Mouse (Mus musculus) MEL (cell line): ENCODE results near the gene Spem2.
A peak's percentile ranks its signal among the peaks of the same experiment; 100 is the strongest.

Source experiments
- CHD1 ChIP-seq: IDR thresholded peaks from 2 replicates; pipeline ENCODE4 v1.6.1; 2012; ENCODE audit warnings: low read depth, mild to moderate bottlenecking, inconsistent platforms, low read length, improper control_type of control experiment
- CTCF ChIP-seq, 3 experiments: IDR thresholded peaks in 2 of 3; conservative IDR thresholded peaks in 1 of 3; 2 replicates each; pipeline ENCODE4 v1.5.1; 2011 to 2012; ENCODE audit warnings: low read length in 3 of 3, low read depth in 2 of 3, mild to moderate bottlenecking in 2 of 3, improper control_type of control experiment in 1 of 3, inconsistent platforms in 1 of 3, mixed read lengths in 1 of 3, moderate library complexity in 1 of 3; ENCODE audit not compliant: control insufficient read depth in 1 of 3, insufficient read depth in 1 of 3, poor library complexity in 1 of 3, severe bottlenecking in 1 of 3
- EP300 ChIP-seq, 2 experiments: IDR thresholded peaks; 2 replicates each; pipeline ENCODE4 v1.6.1; 2011; ENCODE audit warnings: improper control_type of control experiment in 2 of 2, low read length in 2 of 2, low read depth in 1 of 2, mild to moderate bottlenecking in 1 of 2
- GATA1 ChIP-seq: IDR thresholded peaks from 2 replicates; pipeline ENCODE4 v1.6.1; 2011; ENCODE audit warnings: low read depth, low read length, improper control_type of control experiment
- MAX ChIP-seq: IDR thresholded peaks from 2 replicates; pipeline ENCODE4 v1.6.1; 2011; ENCODE audit warnings: low read length, improper control_type of control experiment
- NRF1 ChIP-seq: IDR thresholded peaks from 2 replicates; pipeline ENCODE4 v1.6.1; 2014; ENCODE audit warnings: low read depth, mild to moderate bottlenecking, inconsistent platforms, low read length, improper control_type of control experiment, moderate library complexity; ENCODE audit not compliant: poor library complexity, insufficient read depth, severe bottlenecking
- POLR2A ChIP-seq, 2 experiments: IDR thresholded peaks; 2 replicates each; pipeline ENCODE4 v1.6.1; 2011 to 2012; ENCODE audit warnings: low read length in 2 of 2, mild to moderate bottlenecking in 2 of 2, control low read depth in 1 of 2, improper control_type of control experiment in 1 of 2, low read depth in 1 of 2, moderate library complexity in 1 of 2; ENCODE audit not compliant: control insufficient read depth in 1 of 2, insufficient read depth in 1 of 2, poor library complexity in 1 of 2
- POLR2AphosphoS5 ChIP-seq: IDR thresholded peaks from 2 replicates; pipeline ENCODE4 v1.6.1; 2012; ENCODE audit warnings: low read depth, borderline replicate concordance, mild to moderate bottlenecking, inconsistent platforms, low read length, moderate library complexity, mixed read lengths
- RCOR1 ChIP-seq: IDR thresholded peaks from 2 replicates; pipeline ENCODE4 v1.6.1; 2012; ENCODE audit warnings: low read depth, mild to moderate bottlenecking, inconsistent platforms, low read length, improper control_type of control experiment
- SMC3 ChIP-seq: IDR thresholded peaks from 2 replicates; pipeline ENCODE4 v1.6.1; 2011; ENCODE audit warnings: low read depth, low read length, improper control_type of control experiment
- ZC3H11A ChIP-seq: IDR thresholded peaks from 2 replicates; pipeline ENCODE4 v1.6.1; 2012; ENCODE audit warnings: low read depth, mild to moderate bottlenecking, inconsistent platforms, low read length, improper control_type of control experiment
- ZMIZ1 ChIP-seq: IDR thresholded peaks from 2 replicates; pipeline ENCODE4 v1.6.1; 2012; ENCODE audit warnings: low read depth, mild to moderate bottlenecking, inconsistent platforms, low read length, improper control_type of control experiment, moderate library complexity

GRCm38 (mm10) chr11:69867335-69867734 is 49.1 kb upstream of the Spem2 start:
- TF ChIP-seq MAX (no peak), CTCF (IDR thresholded peaks at IDR 0.05 in 2 of 3, conservative IDR thresholded peaks at IDR 0.05 in 1 of 3; ENCODE audit: control insufficient read depth in 1 of 3, insufficient read depth in 1 of 3, low read depth in 2 of 3, low read length in 3 of 3, poor library complexity in 1 of 3, severe bottlenecking in 1 of 3) (no peak), POLR2A (IDR thresholded peaks at IDR 0.05; ENCODE audit: control insufficient read depth in 1 of 2, insufficient read depth in 1 of 2, low read depth in 1 of 2, low read length in 2 of 2, poor library complexity in 1 of 2) (no peak), CHD1 (no peak), NRF1 (no peak), GATA1 (peak; percentile 74), ZMIZ1 (no peak), ZC3H11A (no peak), RCOR1 (peak; percentile 64; the same call in 1 of the 2 replicates), EP300 (IDR thresholded peaks at IDR 0.05; ENCODE audit: low read depth in 1 of 2, low read length in 2 of 2) (peak; percentile 59 to 63; a peak in 3 of 4 replicates), SMC3 (no peak), POLR2AphosphoS5 (no peak)
